Mouse (Mus musculus) stomach, embryonic 15.5 days (tissue): ENCODE data around the gene Cdc42se2. TPM values are rescaled to one million over a fixed set of nuclear protein-coding genes. Genes with fewer than 3 reads are reported as not detected.

Experiments used
- ATAC-seq: fragments of 200-750 bp; cut with Nextera tagmentation; 2 replicates; pipeline ENCODE4 v1.8.0; 2017; ENCODE audit warnings: low read depth, moderate number of reproducible peaks, moderate TSS enrichment; ENCODE audit not compliant: insufficient read depth, low FRiP score
- H3K27ac ChIP-seq: fragments of 300-500 bp; sonication (generic); 2 replicates; pipeline ENCODE4 v1.5.1; 2015; ENCODE audit warnings: mild to moderate bottlenecking, inconsistent platforms
- H3K27me3 ChIP-seq: fragments of 300-500 bp; sonication (generic); replicated peaks from 2 replicates; pipeline ENCODE4 v1.6.1; 2015; ENCODE audit warnings: inconsistent platforms
- H3K36me3 ChIP-seq: fragments of 300-500 bp; sonication (generic); 2 replicates; pipeline ENCODE4 v1.6.1; 2015; ENCODE audit warnings: inconsistent platforms
- H3K4me1 ChIP-seq: fragments of 300-500 bp; sonication (generic); 2 replicates; pipeline ENCODE4 v1.6.1; 2015; ENCODE audit warnings: inconsistent platforms
- H3K4me2 ChIP-seq: fragments of 300-500 bp; sonication (generic); 2 replicates; pipeline ENCODE4 v1.6.1; 2015; ENCODE audit warnings: mild to moderate bottlenecking, inconsistent platforms
- H3K4me3 ChIP-seq: fragments of 300-500 bp; sonication (generic); replicated peaks from 2 replicates; pipeline ENCODE4 v1.5.1; 2015; ENCODE audit warnings: inconsistent platforms
- H3K9ac ChIP-seq: fragments of 300-500 bp; sonication (generic); 2 replicates; pipeline ENCODE4 v1.6.1; 2015; ENCODE audit warnings: inconsistent platforms
- H3K9me3 ChIP-seq: fragments of 300-500 bp; sonication (generic); 2 replicates; pipeline ENCODE4 v1.6.1; 2016; ENCODE audit warnings: inconsistent platforms
- WGBS: fragments of 180-500 bp; shearing (Covaris S2); methylation state at CpG from one replicate; pipeline ENCODE4 v1.1.7; 2015; 5-methylcytosine and 5-hydroxymethylcytosine counted together
- polyA plus RNA-seq: library from polyadenylated mRNA; unstranded; fragments of >200 nt; fragmentation: Nextera tagmentation; extraction: Ambion mirVana; gene quantifications from 2 replicates; pipeline ENCODE4 v1.2.1, GENCODE M21; 2015

Gene Cdc42se2
- polyA plus RNA-seq: 66.4 and 68.1 TPM in 2 replicates

GRCm38 (mm10) chr11:54787488-54788474 lies at the start of gene Cdc42se2:
Gene Cdc42se2 (minus strand): TSS chr11:54787675.
- Histone ChIP-seq H3K27me3 (no peaks in the 10 kb centered on the region), H3K27ac (peak within 1 kb of the TSS; percentile 99), H3K36me3 (no peaks in the 10 kb centered on the region), H3K9ac (peak within 1 kb of the TSS; percentile 73), H3K9me3 (no peaks in the 10 kb centered on the region), H3K4me1 (no peaks in the 10 kb centered on the region), H3K4me3 (peak within 1 kb of the TSS; percentile 97), H3K4me2 (peak within 1 kb of the TSS; percentile 88)
- 4% methylated on average over 56 of the region's 56 CpGs for WGBS
- ATAC-seq: peak; percentile 99

- H3K27me3 ChIP-seq: no peaks in the 10 kb centered on the region
- no peak overlapping the region for H3K9ac ChIP-seq
- no peak overlapping the region for H3K4me2 ChIP-seq
- H3K4me3 ChIP-seq: no peak overlapping the region
- WGBS: 74% methylated on average over 9 of the region's 9 CpGs
- H3K9me3 ChIP-seq: no peaks in the 10 kb centered on the region
- H3K4me1 ChIP-seq: no peaks in the 10 kb centered on the region
- no peak for ATAC-seq
- no peaks in the 10 kb centered on the region for H3K36me3 ChIP-seq
- no peak overlapping the region for H3K27ac ChIP-seq
Measured at GRCm38 (mm10) chr11:54836106-54836505, 48.6 kb upstream of the Cdc42se2 start.

- no peaks in the 10 kb centered on the region for H3K9me3 ChIP-seq
- no peak overlapping the region for H3K4me3 ChIP-seq
- H3K9ac ChIP-seq: no peak overlapping the region
- no peak for ATAC-seq
- H3K36me3 ChIP-seq: no peaks in the 10 kb centered on the region
- no peak overlapping the region for H3K27ac ChIP-seq
- no peaks in the 10 kb centered on the region for H3K4me1 ChIP-seq
- no peak overlapping the region for H3K4me2 ChIP-seq
- WGBS: 53% methylated on average over 2 of the region's 2 CpGs
- H3K27me3 ChIP-seq: no peaks in the 10 kb centered on the region
Measured at GRCm38 (mm10) chr11:54834596-54834995, 47.1 kb upstream of the Cdc42se2 start.

- 90% methylated on average over 4 of the region's 4 CpGs for WGBS
- Histone ChIP-seq H3K4me3 (no peak overlapping the region), H3K9ac (no peak overlapping the region)
Measured at GRCm38 (mm10) chr11:54833833-54834232, 46.4 kb upstream of the Cdc42se2 start.

GRCm38 (mm10) chr11:54826819-54827218 lies 39.3 kb upstream of the Cdc42se2 start:
- Histone ChIP-seq H3K27me3 (no peaks in the 10 kb centered on the region), H3K9me3 (no peaks in the 10 kb centered on the region), H3K4me1 (no peaks in the 10 kb centered on the region), H3K36me3 (no peaks in the 10 kb centered on the region), H3K9ac (no peak overlapping the region), H3K4me2 (no peak overlapping the region), H3K27ac (no peak overlapping the region), H3K4me3 (no peak overlapping the region)
- ATAC-seq: no peak
- WGBS: 88% methylated on average over 8 of the region's 8 CpGs

More at GRCm38 (mm10) chr11:54833833-54834232, 46.4 kb upstream of the Cdc42se2 start:
- Histone ChIP-seq H3K9me3 (no peaks in the 10 kb centered on the region), H3K36me3 (no peaks in the 10 kb centered on the region), H3K27me3 (no peaks in the 10 kb centered on the region), H3K27ac (no peak overlapping the region), H3K4me1 (no peaks in the 10 kb centered on the region), H3K4me2 (no peak overlapping the region)
- ATAC-seq: no peak

GRCm38 (mm10) chr11:54825774-54826173 lies 38.3 kb upstream of the Cdc42se2 start:
- H3K27ac ChIP-seq: no peak overlapping the region
- H3K4me1 ChIP-seq: no peaks in the 10 kb centered on the region
- 74% methylated on average over 4 of the region's 4 CpGs for WGBS
- no peak overlapping the region for H3K9ac ChIP-seq
- H3K9me3 ChIP-seq: no peaks in the 10 kb centered on the region
- no peak overlapping the region for H3K4me2 ChIP-seq
- ATAC-seq: no peak
- H3K36me3 ChIP-seq: no peaks in the 10 kb centered on the region
- no peaks in the 10 kb centered on the region for H3K27me3 ChIP-seq
- no peak overlapping the region for H3K4me3 ChIP-seq

- ATAC-seq: no peak
- no peaks in the 10 kb centered on the region for H3K36me3 ChIP-seq
- no peaks in the 10 kb centered on the region for H3K9me3 ChIP-seq
- no peaks in the 10 kb centered on the region for H3K27me3 ChIP-seq
- no peak overlapping the region for H3K4me2 ChIP-seq
- H3K27ac ChIP-seq: no peak overlapping the region
- WGBS: 65% methylated on average over 4 of the region's 4 CpGs
- H3K4me3 ChIP-seq: no peak overlapping the region
- H3K4me1 ChIP-seq: no peaks in the 10 kb centered on the region
- H3K9ac ChIP-seq: no peak overlapping the region
Measured at GRCm38 (mm10) chr11:54823467-54823866, 36.0 kb upstream of the Cdc42se2 start.

GRCm38 (mm10) chr11:54819489-54819888 lies 32.0 kb upstream of the Cdc42se2 start:
- no peak for ATAC-seq
- Histone ChIP-seq H3K4me2 (no peak overlapping the region), H3K36me3 (no peaks in the 10 kb centered on the region)

GRCm38 (mm10) chr11:54817449-54817848 lies 30.0 kb upstream of the Cdc42se2 start:
- WGBS: 52% methylated on average over 4 of the region's 4 CpGs
- Histone ChIP-seq H3K9ac (no peak overlapping the region), H3K4me1 (no peaks in the 10 kb centered on the region), H3K4me2 (no peak overlapping the region), H3K27me3 (no peaks in the 10 kb centered on the region), H3K27ac (no peak overlapping the region), H3K9me3 (no peaks in the 10 kb centered on the region), H3K4me3 (no peak overlapping the region), H3K36me3 (no peaks in the 10 kb centered on the region)
- ATAC-seq: no peak

More at GRCm38 (mm10) chr11:54819489-54819888, 32.0 kb upstream of the Cdc42se2 start:
- 59% methylated on average over 7 of the region's 7 CpGs for WGBS
- Histone ChIP-seq H3K9ac (no peak overlapping the region), H3K4me1 (no peaks in the 10 kb centered on the region), H3K27ac (no peak overlapping the region), H3K4me3 (no peak overlapping the region), H3K9me3 (no peaks in the 10 kb centered on the region), H3K27me3 (no peaks in the 10 kb centered on the region)

GRCm38 (mm10) chr11:54815659-54816058 lies 28.2 kb upstream of the Cdc42se2 start:
- H3K4me3 ChIP-seq: no peak overlapping the region
- no peaks in the 10 kb centered on the region for H3K4me1 ChIP-seq
- H3K27me3 ChIP-seq: no peaks in the 10 kb centered on the region
- no peak for ATAC-seq
- H3K36me3 ChIP-seq: no peaks in the 10 kb centered on the region
- H3K27ac ChIP-seq: no peak overlapping the region
- H3K9ac ChIP-seq: no peak overlapping the region
- no peak overlapping the region for H3K4me2 ChIP-seq
- no peaks in the 10 kb centered on the region for H3K9me3 ChIP-seq

- no peak for ATAC-seq
- H3K36me3 ChIP-seq: no peaks in the 10 kb centered on the region
- WGBS: 55% methylated on average over 8 of the region's 8 CpGs
- no peaks in the 10 kb centered on the region for H3K4me1 ChIP-seq
- no peaks in the 10 kb centered on the region for H3K27me3 ChIP-seq
- H3K9ac ChIP-seq: no peak overlapping the region
- no peak overlapping the region for H3K4me3 ChIP-seq
- no peak overlapping the region for H3K4me2 ChIP-seq
- no peaks in the 10 kb centered on the region for H3K9me3 ChIP-seq
- H3K27ac ChIP-seq: no peak overlapping the region
Measured at GRCm38 (mm10) chr11:54812812-54813516, 25.5 kb upstream of the Cdc42se2 start.

- Histone ChIP-seq H3K9me3 (no peaks in the 10 kb centered on the region), H3K27me3 (no peaks in the 10 kb centered on the region), H3K36me3 (no peaks in the 10 kb centered on the region), H3K27ac (no peak overlapping the region), H3K4me3 (no peak overlapping the region), H3K4me2 (no peak overlapping the region), H3K9ac (no peak overlapping the region), H3K4me1 (no peaks in the 10 kb centered on the region)
- no peak for ATAC-seq
- 73% methylated on average over 4 of the region's 4 CpGs for WGBS
Measured at GRCm38 (mm10) chr11:54812314-54812713, 24.8 kb upstream of the Cdc42se2 start.
